Mouse (Mus musculus): ENCODE measurements around the gene Tmem259. TPM values are rescaled to one million over a fixed set of nuclear protein-coding genes. Genes with fewer than 3 reads are reported as not detected.

The Tmem259 gene
- polyA plus RNA-seq, 1 experiment from 2014 or later = 9.0 TPM

GRCm38 (mm10) chr10:80018739-80019297 lies 34.7 kb upstream of the Tmem259 start:
- Histone ChIP-seq H3K9ac (ENCODE audit: low read length) (peak overlapping the region; percentile 43), H3K27ac (ENCODE audit: low read length) (peak overlapping the region; percentile 91), H3K36me3 (ENCODE audit: control insufficient read depth, insufficient read depth, low read length) (no peaks in the 10 kb centered on the region), H3K9me3 (ENCODE audit: control insufficient read depth, low read length) (no peaks in the 10 kb centered on the region), H3K4me1 (replicated peaks; ENCODE audit: control insufficient read depth, insufficient read depth, low read length) (peaks cover 44% of the 10 kb centered on the region), H3K4me2 (ENCODE audit: low read depth, low read length) (peak overlapping the region; percentile 53), H3K4me3 (ENCODE audit: low read length) (peak overlapping the region; percentile 20), H3K27me3 (ENCODE audit: control insufficient read depth, insufficient read depth, low read depth, low read length) (peaks cover 14% of the 10 kb centered on the region)
- 4% methylated on average over 11 of the region's 15 CpGs for WGBS
- ATAC-seq (ENCODE audit: low read depth) = peak; percentile 76

DNA sequence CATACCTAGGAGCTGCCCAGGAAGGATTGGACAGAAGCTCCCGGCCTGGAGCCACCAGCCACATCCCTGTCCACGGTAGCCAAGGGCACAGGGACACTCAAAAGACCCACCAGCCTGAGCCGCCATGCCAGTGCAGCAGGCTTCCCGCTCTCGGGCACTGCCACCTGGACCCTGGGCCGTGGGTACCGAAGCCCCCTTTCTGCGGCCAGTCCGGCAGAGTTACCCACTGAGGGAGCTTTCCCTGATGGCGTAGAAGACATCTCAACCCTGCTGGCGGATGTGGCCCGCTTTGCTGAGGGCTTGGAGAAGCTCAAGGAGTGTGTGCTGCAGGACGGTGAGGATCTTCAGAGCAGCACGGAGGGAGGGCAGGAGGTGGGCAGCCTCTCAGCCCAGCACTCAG lies 33.6 kb upstream of the Tmem259 start:
- no peaks in the 10 kb centered on the region for H3K9me3 ChIP-seq (ENCODE audit: control insufficient read depth, low read length)
- no peak overlapping the region for H3K4me3 ChIP-seq (ENCODE audit: low read length)
- H3K36me3 ChIP-seq (ENCODE audit: control insufficient read depth, insufficient read depth, low read length) = no peaks in the 10 kb centered on the region
- no peak overlapping the region for H3K4me2 ChIP-seq (ENCODE audit: low read depth, low read length)
- 81% methylated on average over 14 of the region's 14 CpGs for WGBS
- no peak for ATAC-seq (ENCODE audit: low read depth)
- no peak overlapping the region for H3K9ac ChIP-seq (ENCODE audit: low read length)
- H3K4me1 ChIP-seq (replicated peaks; ENCODE audit: control insufficient read depth, insufficient read depth, low read length) = peaks cover 46% of the 10 kb centered on the region
- H3K27me3 ChIP-seq (ENCODE audit: control insufficient read depth, insufficient read depth, low read depth, low read length) = peaks cover 23% of the 10 kb centered on the region
- no peak overlapping the region for H3K27ac ChIP-seq (ENCODE audit: low read length)

DNA sequence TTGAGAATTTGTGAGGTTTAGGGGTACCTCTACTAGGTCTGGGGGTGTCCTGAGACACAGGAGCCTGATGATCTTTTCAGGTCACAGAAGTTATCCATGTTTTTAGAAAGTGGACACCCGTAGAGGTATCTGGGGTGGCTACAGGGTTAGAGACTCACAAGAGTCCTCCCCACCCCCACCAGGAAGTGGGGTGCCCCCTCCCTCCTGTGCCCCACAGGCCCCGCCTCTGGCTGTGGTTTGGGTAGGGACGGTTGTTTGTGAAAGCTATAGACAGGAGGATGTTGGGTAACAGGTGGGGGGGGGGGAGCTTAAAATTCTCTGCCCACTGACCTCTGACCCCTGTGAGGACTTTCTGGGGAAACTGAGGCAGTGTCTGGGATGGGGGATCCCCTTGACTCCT lies 33.2 kb upstream of the Tmem259 start:
- Histone ChIP-seq H3K9ac (ENCODE audit: low read length) (no peak overlapping the region), H3K36me3 (ENCODE audit: control insufficient read depth, insufficient read depth, low read length) (no peaks in the 10 kb centered on the region), H3K27me3 (ENCODE audit: control insufficient read depth, insufficient read depth, low read depth, low read length) (peaks cover 23% of the 10 kb centered on the region), H3K4me1 (replicated peaks; ENCODE audit: control insufficient read depth, insufficient read depth, low read length) (peaks cover 46% of the 10 kb centered on the region), H3K4me2 (ENCODE audit: low read depth, low read length) (no peak overlapping the region), H3K4me3 (ENCODE audit: low read length) (0 out of 2 replicates have a peak overlapping the region, but pooled peaks have one; percentile 15), H3K9me3 (ENCODE audit: control insufficient read depth, low read length) (no peaks in the 10 kb centered on the region), H3K27ac (ENCODE audit: low read length) (no peak overlapping the region)
- ATAC-seq (ENCODE audit: low read depth) = no peak
- 64% methylated on average over 3 of the region's 3 CpGs for WGBS

DNA sequence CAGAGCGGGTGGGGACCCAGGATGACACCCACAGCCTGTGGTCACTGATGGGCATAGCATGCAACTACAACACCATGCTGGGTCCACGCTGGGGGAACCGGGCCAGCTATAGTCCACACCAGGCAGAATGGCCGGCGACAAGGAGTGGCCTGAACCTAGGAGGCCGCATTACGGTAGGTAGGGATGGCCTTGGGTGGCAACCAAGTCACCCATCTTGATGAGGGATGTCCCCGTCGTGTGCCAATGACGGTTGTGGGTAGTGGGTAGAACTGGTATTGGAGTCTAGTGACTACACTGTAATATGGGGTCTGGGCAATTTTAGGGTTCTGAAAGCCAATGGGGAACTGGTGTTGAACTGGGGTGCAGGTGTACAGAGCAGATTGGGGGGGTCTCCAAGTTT lies 32.8 kb upstream of the Tmem259 start:
- Histone ChIP-seq H3K27me3 (ENCODE audit: control insufficient read depth, insufficient read depth, low read depth, low read length) (peaks cover 23% of the 10 kb centered on the region), H3K27ac (ENCODE audit: low read length) (no peak overlapping the region), H3K4me3 (ENCODE audit: low read length) (peak overlapping the region; percentile 15), H3K4me1 (replicated peaks; ENCODE audit: control insufficient read depth, insufficient read depth, low read length) (peaks cover 46% of the 10 kb centered on the region), H3K36me3 (ENCODE audit: control insufficient read depth, insufficient read depth, low read length) (no peaks in the 10 kb centered on the region), H3K9me3 (ENCODE audit: control insufficient read depth, low read length) (no peaks in the 10 kb centered on the region), H3K9ac (ENCODE audit: low read length) (no peak overlapping the region), H3K4me2 (ENCODE audit: low read depth, low read length) (no peak overlapping the region)
- ATAC-seq (ENCODE audit: low read depth) = no peak
- WGBS = 83% methylated on average over 10 of the region's 10 CpGs

DNA sequence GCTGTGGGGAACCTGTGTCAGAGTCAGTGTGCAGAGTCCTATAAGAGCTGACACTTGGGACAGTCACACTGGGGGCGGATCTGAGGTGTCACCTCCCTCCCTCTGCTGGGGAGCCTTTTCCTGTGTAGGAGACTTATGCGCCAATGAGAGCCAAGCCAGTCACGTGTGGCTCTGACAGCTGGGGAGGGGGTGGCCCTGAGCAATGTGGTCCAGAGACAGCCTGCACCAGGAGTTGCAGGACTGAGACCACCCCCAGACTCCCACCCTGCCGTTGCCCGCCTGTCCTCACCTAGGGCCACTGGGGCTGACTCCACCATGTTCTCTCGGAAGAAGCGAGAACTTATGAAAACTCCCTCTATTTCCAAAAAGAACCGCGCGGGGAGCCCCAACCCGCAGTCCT lies 32.4 kb upstream of the Tmem259 start, which contains the start of gene Arhgap45:
Arhgap45 (plus strand) TSS at position 143 of the 400 bp plus-strand sequence.
- H3K27me3 ChIP-seq (ENCODE audit: control insufficient read depth, insufficient read depth, low read depth, low read length) = peaks cover 23% of the 10 kb centered on the region
- peak within 1 kb of the TSS; percentile 41; the same call in 1 of the 2 replicates for H3K27ac ChIP-seq (ENCODE audit: low read length)
- peaks cover 46% of the 10 kb centered on the region for H3K4me1 ChIP-seq (replicated peaks; ENCODE audit: control insufficient read depth, insufficient read depth, low read length)
- no peaks in the 10 kb centered on the region for H3K36me3 ChIP-seq (ENCODE audit: control insufficient read depth, insufficient read depth, low read length)
- peak within 1 kb of the TSS; percentile 15 for H3K4me3 ChIP-seq (ENCODE audit: low read length)
- H3K9ac ChIP-seq (ENCODE audit: low read length) = peak within 1 kb of the TSS; percentile 57
- 0 out of 2 replicates have a peak within 1 kb of the TSS, but pooled peaks have one; percentile 12 for H3K4me2 ChIP-seq (ENCODE audit: low read depth, low read length)
- 67% methylated on average over 11 of the region's 11 CpGs for whole genome bisulfite sequencing
- H3K9me3 ChIP-seq (ENCODE audit: control insufficient read depth, low read length) = no peaks in the 10 kb centered on the region
- ATAC-seq (ENCODE audit: low read depth) = no peak

GRCm38 (mm10) chr10:80015583-80015982 lies 31.5 kb upstream of the Tmem259 start:
- peaks cover 41% of the 10 kb centered on the region for H3K4me1 ChIP-seq (replicated peaks; ENCODE audit: control insufficient read depth, insufficient read depth, low read length)
- ATAC-seq (ENCODE audit: low read depth) = no peak
- WGBS = 49% methylated on average over 10 of the region's 10 CpGs
- 0 out of 2 replicates have a peak overlapping the region, but pooled peaks have one; percentile 12 for H3K4me2 ChIP-seq (ENCODE audit: low read depth, low read length)
- H3K4me3 ChIP-seq (ENCODE audit: low read length) = 0 out of 2 replicates have a peak overlapping the region, but pooled peaks have one; percentile 4
- H3K9ac ChIP-seq (ENCODE audit: low read length) = peak overlapping the region; percentile 57
- H3K9me3 ChIP-seq (ENCODE audit: control insufficient read depth, low read length) = no peaks in the 10 kb centered on the region; the same call in 1 of the 2 replicates
- peak overlapping the region; percentile 41; the same call in 1 of the 2 replicates for H3K27ac ChIP-seq (ENCODE audit: low read length)
- peaks cover 23% of the 10 kb centered on the region for H3K27me3 ChIP-seq (ENCODE audit: control insufficient read depth, insufficient read depth, low read depth, low read length)
- H3K36me3 ChIP-seq (ENCODE audit: control insufficient read depth, insufficient read depth, low read length) = peaks cover 3% of the 10 kb centered on the region; the same call in 1 of the 2 replicates

- Histone ChIP-seq H3K4me2 (ENCODE audit: low read depth, low read length) (peak overlapping the region; percentile 29; the same call in 1 of the 2 replicates), H3K4me1 (replicated peaks; ENCODE audit: control insufficient read depth, insufficient read depth, low read length) (peaks cover 39% of the 10 kb centered on the region), H3K27ac (ENCODE audit: low read length) (0 out of 2 replicates have a peak overlapping the region, but pooled peaks have one; percentile 12), H3K4me3 (ENCODE audit: low read length) (no peak overlapping the region), H3K27me3 (ENCODE audit: control insufficient read depth, insufficient read depth, low read depth, low read length) (peaks cover 23% of the 10 kb centered on the region), H3K36me3 (ENCODE audit: control insufficient read depth, insufficient read depth, low read length) (peaks cover 10% of the 10 kb centered on the region; the same call in 1 of the 2 replicates), H3K9me3 (ENCODE audit: control insufficient read depth, low read length) (peaks cover 6% of the 10 kb centered on the region; the same call in 1 of the 2 replicates), H3K9ac (ENCODE audit: low read length) (no peak overlapping the region; the same call in 1 of the 2 replicates)
- peak; percentile 18; the same call in 1 of the 2 replicates for ATAC-seq (ENCODE audit: low read depth)
- WGBS = 25% methylated on average over 28 of the region's 28 CpGs
Measured at GRCm38 (mm10) chr10:80014484-80015290, 30.6 kb upstream of the Tmem259 start.

GRCm38 (mm10) chr10:80013609-80014008 lies 29.5 kb upstream of the Tmem259 start:
- 37% methylated on average over 25 of the region's 25 CpGs for WGBS
- peaks cover 14% of the 10 kb centered on the region for H3K36me3 ChIP-seq (ENCODE audit: control insufficient read depth, insufficient read depth, low read length)
- no peak overlapping the region for H3K4me3 ChIP-seq (ENCODE audit: low read length)
- no peak overlapping the region for H3K27ac ChIP-seq (ENCODE audit: low read length)
- H3K27me3 ChIP-seq (ENCODE audit: control insufficient read depth, insufficient read depth, low read depth, low read length) = peaks cover 23% of the 10 kb centered on the region
- no peak overlapping the region for H3K4me2 ChIP-seq (ENCODE audit: low read depth, low read length)
- H3K9me3 ChIP-seq (ENCODE audit: control insufficient read depth, low read length) = peaks cover 6% of the 10 kb centered on the region; the same call in 1 of the 2 replicates
- no peak for ATAC-seq (ENCODE audit: low read depth)
- peaks cover 30% of the 10 kb centered on the region for H3K4me1 ChIP-seq (replicated peaks; ENCODE audit: control insufficient read depth, insufficient read depth, low read length)
- no peak overlapping the region for H3K9ac ChIP-seq (ENCODE audit: low read length)

DNA sequence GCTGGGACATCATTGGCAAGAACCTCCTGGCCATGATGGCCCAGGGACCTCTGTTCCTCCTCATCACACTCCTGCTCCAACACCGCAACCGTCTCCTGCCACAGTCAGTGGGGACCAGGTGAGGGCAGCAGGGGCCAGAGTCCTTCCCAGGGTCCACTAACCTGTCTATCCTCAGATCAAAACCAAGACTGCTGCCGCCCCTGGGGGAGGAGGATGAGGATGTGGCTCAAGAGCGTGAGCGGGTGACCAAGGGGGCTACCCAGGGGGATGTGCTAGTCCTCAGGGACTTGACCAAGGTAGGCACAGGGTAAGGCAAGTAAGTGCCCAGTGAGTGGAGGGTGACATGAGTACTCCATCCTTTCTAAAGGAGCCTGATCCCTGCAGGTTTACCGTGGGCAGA lies 27.6 kb upstream of the Tmem259 start:
- Histone ChIP-seq H3K27me3 (ENCODE audit: control insufficient read depth, insufficient read depth, low read depth, low read length) (peaks cover 23% of the 10 kb centered on the region), H3K9me3 (ENCODE audit: control insufficient read depth, low read length) (peaks cover 6% of the 10 kb centered on the region; the same call in 1 of the 2 replicates), H3K4me1 (replicated peaks; ENCODE audit: control insufficient read depth, insufficient read depth, low read length) (peaks cover 29% of the 10 kb centered on the region), H3K4me3 (ENCODE audit: low read length) (no peak overlapping the region), H3K27ac (ENCODE audit: low read length) (no peak overlapping the region), H3K36me3 (ENCODE audit: control insufficient read depth, insufficient read depth, low read length) (peaks cover 14% of the 10 kb centered on the region), H3K9ac (ENCODE audit: low read length) (no peak overlapping the region), H3K4me2 (ENCODE audit: low read depth, low read length) (no peak overlapping the region)
- no peak for ATAC-seq (ENCODE audit: low read depth)
- WGBS = 86% methylated on average over 6 of the region's 6 CpGs
